Mouse (Mus musculus): ENCODE measurements at regions not wholly inside any gene's neighbourhood (a gene's known extent, or its start where the extent isn't known, plus 50 kb on each side); places are given as distances from the start of the nearest gene placed in this dataset.

DNA sequence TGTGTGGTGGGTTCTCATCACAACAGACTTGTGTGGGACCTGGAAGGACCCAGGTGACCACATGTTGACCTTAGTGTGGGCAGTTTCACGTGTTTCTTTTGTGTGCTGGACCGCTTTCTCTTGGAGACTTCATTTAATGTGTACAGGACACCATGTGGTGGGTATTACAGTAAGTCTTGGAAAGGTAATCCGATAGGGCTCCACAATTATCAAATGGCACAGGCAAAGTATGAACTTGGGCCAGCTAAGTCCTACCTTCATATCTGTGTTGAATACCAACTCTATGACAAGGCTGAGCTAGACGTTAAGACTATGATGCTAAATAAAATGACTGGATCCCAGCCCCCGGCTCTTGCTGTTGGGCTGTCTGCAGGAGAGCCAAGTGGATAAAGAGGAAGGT, 173.5 kb downstream of the 1500009L16Rik start:
- DNase-seq (ENCODE audit: low spot score in 2 of 2), result no peak

GRCm38 (mm10) chr10:83897558-83897957, 174.9 kb downstream of the 1500009L16Rik start:
- no peak for DNase-seq (ENCODE audit: low spot score in 2 of 2)

DNA sequence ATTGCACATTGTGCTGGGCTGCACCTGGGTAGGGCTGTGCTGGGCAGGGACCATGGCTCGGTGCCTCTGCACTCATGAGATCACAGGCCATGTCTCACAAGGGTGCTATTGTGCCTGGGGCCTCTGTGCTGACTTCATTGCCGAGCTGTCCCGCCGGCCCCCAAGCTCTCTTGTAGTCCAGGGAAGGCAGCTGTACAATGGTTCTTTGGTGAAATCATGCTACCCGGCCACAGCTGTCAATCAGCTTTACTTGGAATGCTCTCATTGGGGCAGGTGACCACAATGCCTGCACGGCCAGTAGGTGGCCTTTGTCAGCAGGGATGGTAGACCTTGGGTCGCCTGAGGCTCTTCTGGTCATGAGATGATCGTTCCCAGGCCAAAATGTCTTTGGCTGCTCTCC, 184.1 kb downstream of the 1500009L16Rik start:
- DNase-seq (ENCODE audit: low spot score in 2 of 2), result peak; percentile 55 to 60

DNA sequence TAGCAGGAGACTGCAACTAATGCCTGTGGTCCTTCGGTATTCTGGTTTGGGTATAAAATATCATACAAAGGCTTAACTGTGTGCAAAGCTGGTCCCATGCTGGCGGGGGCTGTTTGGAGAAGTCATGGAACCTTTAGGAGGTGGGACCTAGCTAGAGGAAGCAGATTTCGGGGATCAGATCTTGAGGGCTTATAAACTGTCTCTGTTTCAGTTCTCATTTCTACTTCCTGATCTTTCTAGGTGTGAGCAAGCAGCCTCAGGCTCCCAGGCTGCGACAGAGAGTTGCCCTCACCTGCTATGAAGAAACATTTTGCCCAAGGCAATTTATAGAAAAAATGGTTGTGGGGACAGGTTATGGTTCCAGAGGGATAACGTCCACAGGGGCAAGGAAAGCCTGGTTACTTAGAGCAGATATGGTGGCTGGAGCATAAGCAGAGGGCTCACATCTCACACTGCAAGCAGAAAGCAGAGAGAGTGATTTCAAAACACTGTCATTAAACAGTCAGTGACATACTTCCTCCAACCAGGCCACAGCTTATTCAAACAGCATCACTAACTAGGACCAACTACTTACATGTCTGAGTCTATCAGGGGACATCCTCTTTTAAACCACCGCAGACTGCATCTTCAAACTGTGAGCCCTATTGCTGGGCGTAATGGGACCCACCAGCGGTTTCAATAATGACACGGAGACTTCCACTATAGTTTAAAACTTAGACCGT, 188.1 kb downstream of the 1500009L16Rik start:
- no peak for DNase-seq (ENCODE audit: low spot score in 2 of 2)

- DNase-seq (ENCODE audit: low spot score in 2 of 2), result no peak
These were observed 191.9 kb downstream of the 1500009L16Rik start for GRCm38 (mm10) chr10:83914401-83915132.

DNA sequence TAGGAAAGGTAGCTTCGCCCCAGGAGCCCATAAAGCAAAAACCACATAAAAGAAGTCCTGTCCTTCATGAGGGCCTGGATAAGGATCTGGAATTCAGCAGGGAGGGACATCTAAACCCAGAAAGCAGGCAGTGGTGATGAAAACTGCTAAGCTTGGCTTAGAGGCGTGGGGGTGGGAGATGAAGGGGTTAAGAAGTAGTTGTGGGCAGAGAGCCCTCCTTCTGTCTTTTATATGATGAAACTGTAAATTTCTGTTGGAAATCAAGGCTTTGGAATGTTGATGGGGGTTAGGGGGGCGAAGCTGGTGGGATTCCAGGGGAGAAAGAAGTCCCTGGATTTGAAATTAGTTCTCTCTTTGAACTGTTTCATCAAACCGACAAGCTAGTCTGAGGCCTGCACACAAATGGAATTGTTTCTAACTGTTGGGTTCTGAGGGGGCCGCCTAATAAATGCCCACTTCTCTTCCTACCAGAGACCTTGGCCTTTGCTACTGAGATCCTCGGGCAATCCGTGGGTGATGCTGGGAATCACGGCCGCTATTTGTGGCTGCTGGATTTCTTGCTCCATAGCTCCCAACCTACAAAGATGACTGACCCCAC, 192.6 kb downstream of the 1500009L16Rik start:
- no peak for DNase-seq (ENCODE audit: low spot score in 2 of 2)

DNA sequence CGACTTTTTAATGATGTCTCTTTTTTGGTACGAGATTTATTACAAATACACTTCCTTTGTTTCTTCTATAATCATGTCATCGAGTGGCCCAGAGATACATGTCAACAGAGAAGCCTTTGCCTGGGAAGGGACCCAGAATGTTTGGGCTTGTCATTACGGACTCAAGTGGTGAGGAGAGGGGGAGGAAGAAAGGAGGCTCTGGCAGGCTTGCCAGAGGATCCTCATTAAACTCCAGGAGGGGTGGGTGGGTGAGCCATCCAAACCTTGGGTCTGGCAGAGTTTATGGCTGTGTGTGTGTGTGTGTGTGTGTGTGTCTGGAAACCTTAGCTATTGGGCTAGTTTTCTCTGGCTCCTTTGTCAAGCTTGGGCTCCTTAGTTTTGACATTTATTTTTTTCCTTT, 204.3 kb downstream of the 1500009L16Rik start:
- no peak for DNase-seq (ENCODE audit: low spot score in 2 of 2)

GRCm38 (mm10) chr10:83927554-83927953, 204.9 kb downstream of the 1500009L16Rik start:
- no peak for DNase-seq (ENCODE audit: low spot score in 2 of 2)

DNA sequence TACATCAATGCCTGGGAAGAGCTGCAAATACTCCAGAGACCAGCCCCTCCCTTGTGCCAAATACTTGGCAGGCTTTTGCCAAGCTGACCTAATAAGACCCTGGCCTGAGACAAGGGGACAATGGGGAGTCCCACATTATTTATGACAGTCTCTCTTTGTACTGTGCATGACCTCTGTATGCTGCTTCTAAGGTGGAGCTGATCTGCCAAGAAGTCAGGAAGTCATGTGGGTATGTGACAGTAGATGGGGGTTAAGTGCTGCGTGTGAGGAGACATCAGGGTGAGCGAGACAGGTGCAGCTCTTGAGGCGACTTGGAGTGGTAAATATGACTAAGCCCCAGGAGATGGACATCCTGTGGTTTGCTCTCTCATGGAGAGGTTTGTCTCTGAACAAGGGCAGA, 209.1 kb downstream of the 1500009L16Rik start:
- no peak for DNase-seq (ENCODE audit: low spot score in 2 of 2)

GRCm38 (mm10) chr10:83933201-83933600, 210.5 kb downstream of the 1500009L16Rik start:
- DNase-seq (ENCODE audit: low spot score in 2 of 2), result no peak

- no peak for DNase-seq (ENCODE audit: low spot score in 2 of 2)
These were observed 211.8 kb downstream of the 1500009L16Rik start for GRCm38 (mm10) chr10:83934498-83934897.

DNA sequence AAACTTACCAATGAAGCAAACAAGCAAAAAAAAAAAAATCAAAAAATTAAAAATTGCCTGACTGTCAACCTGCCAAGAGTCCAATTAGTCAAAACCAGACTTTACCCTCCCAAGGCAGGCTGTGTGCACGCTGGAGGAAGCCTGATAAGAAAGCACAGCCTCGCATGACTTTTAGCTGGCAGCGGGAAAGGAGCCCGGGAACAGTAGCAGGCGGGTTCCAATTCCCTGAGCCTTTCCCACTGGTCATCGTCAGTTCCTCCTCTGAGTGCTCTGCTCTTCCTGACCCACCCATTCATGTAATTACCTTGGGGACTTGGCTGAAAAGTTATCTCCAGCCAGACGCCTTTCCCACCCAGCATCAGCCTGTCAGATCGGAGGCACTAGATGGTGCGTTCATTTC, 214.5 kb downstream of the 1500009L16Rik start:
- DNase-seq (ENCODE audit: low spot score in 2 of 2), result no peak

DNA sequence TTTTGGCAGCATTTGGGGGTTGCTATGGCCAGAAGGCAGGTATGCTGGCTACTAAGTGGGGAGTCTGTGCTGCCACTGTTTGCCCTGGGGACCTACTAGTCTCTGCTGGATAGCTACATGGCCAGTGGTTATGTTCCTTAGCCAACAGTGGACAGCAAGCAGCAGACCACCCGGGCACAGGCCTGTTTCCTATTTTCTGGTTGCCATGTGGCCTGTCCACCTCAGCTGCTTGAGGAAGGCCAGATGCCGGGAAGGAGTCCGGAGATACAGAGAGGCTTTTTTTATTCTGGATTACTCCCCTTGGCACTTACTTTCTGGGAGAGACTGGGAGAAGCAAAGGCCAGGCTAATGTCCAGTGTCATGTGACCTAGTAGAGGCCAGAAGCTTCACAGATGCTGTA, 219.4 kb downstream of the 1500009L16Rik start:
- DNase-seq (ENCODE audit: low spot score in 2 of 2), result no peak

DNA sequence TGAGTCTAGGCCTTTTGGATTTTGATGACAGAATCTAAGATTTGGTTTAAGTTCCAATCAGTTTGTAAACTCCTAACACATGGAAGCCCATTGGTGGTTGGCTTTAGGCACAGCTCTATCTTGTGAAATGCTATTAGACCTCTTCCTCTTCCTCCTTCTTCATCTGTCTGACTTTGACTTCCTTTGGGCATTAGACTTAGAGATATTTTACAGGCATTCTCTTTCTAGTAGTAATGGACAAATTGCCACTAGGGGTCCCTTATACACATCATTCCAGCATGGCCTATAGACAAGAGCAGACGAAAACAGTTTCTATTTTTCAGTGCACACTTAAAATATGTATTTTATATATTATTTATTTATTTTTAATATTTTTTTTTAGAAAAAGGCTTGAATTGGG, 221.5 kb downstream of the 1500009L16Rik start:
- no peak for DNase-seq (ENCODE audit: low spot score in 2 of 2)

GRCm38 (mm10) chr10:83944897-83945296, 222.2 kb downstream of the 1500009L16Rik start:
- no peak for DNase-seq (ENCODE audit: low spot score in 2 of 2)

DNA sequence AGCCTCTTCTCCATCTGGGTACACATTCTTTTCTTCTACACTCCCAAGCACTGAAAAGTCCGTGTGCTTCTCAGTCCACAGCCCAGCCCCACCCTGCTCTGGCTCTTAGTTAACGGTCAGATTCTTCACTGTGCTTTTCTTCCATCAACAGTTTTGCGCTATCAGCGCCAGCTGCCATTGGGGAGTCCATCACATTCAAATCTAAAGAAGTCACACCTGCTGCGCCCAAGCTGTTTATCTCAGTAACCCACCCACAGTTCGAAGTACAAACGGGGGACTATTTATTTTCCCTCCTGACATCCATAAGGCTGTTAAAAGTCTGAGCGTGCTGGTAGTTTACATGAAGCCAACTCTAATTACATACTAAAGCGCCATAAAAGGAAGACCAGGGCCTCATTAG, 222.8 kb downstream of the 1500009L16Rik start:
- DNase-seq (ENCODE audit: low spot score in 2 of 2), result no peak

GRCm38 (mm10) chr10:83946186-83947176, 223.8 kb downstream of the 1500009L16Rik start:
- DNase-seq (ENCODE audit: low spot score in 2 of 2), result no peak

DNA sequence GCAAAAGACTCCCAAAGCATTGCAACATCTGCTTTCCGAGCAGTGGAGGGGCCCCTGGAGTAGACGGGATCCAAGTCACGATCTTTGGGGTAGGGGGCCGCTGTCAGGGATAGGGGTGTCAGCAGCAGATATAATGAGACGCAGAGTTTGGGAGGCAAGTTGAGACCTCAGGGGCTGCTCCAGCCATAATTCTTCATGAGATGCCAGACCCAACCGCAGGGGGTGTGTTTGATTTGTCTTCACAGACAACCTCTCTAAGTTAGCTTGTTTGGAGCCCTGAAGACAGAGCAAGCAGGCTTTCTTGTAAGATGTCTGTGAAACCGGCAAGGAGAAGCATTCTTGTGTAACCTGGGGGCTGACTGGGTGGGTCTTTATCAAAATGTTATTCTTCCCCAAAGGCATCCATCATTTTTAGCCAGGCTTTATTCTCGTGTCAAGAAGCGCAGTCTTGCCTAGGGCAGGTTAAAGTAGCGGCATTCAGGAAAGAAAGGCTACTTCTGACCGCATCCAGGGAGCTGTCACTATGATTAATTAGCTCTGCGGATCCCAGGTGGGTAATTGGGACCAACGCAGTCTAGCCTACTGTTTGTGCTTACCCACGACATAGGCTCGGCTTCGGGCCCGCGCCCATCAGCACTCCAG, 234.6 kb downstream of the 1500009L16Rik start:
- DNase-seq (ENCODE audit: low spot score in 2 of 2), result no peak

GRCm38 (mm10) chr10:83958397-83958796, 235.7 kb downstream of the 1500009L16Rik start:
- DNase-seq (ENCODE audit: low spot score in 2 of 2), result no peak

DNA sequence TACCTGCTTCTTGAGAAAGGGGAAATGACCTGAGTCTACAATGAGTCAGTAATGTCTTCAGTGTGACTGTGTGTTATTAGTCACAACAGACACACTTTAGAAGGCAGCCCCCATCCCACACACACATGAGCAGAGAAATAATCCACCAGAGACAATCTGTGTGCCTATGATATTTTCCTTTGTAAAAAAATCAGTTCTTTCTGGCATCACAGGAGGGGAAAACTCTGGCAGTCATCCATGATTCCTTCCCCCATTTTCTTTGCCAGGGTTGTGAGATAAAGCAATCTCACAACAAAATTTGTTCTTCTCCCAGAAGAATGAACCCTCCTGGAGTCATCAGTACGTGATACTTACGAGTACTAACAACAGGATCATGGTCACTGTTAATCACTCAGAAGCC, 236.2 kb downstream of the 1500009L16Rik start:
- DNase-seq (ENCODE audit: low spot score in 2 of 2), result no peak

GRCm38 (mm10) chr10:83963232-83963760, 240.6 kb downstream of the 1500009L16Rik start:
- DNase-seq (ENCODE audit: low spot score in 2 of 2), result no peak

Data from left cerebral cortex, adult 9 months (tissue).